Mouse (Mus musculus): ENCODE results near the gene Gm43738. TPM values are rescaled to one million over a fixed set of nuclear protein-coding genes. Genes with fewer than 3 reads are reported as not detected.

Gm43738 gene
- polyA plus RNA-seq, 1 experiment = not detected

DNA sequence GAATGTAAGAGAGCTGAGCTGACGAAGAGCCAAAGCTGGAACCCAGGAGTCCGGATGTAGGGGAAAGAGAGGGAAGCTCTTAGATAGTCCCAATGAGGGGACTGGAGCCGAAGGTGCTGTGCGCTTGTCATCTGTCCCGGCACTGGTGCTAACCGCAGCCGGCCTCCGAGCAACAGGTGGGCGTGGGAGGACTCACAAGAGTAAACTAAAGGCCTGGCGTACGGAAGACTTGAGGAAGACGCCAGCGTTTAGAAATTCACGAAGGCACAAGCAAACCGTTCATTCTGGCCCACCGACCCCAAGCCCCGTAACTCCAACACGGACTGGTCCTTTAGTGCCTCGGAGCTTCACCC, 536 bp upstream of the Gm43738 start:
- Histone ChIP-seq H3K4me3 (replicated peaks; ENCODE audit: control insufficient read depth, low read depth, low read length) (peak overlapping the region; percentile 73), H3K4me1 (ENCODE audit: control insufficient read depth, insufficient read depth, low read length) (peaks cover 1% of the 10 kb centered on the region; the same call in 1 of the 2 replicates), H3K27ac (ENCODE audit: control insufficient read depth, insufficient read depth, low read depth, low read length, poor library complexity) (no peak overlapping the region; the same call in 1 of the 2 replicates)
- no peak for TF ChIP-seq CTCF (IDR thresholded peaks at IDR 0.05; ENCODE audit: control insufficient read depth, insufficient read depth, low read length)
- no peak for TF ChIP-seq POLR2A (IDR thresholded peaks at IDR 0.05; ENCODE audit: borderline replicate concordance, control insufficient read depth, low read depth, low read length)
- WGBS = under 1% methylated on average over 19 of the region's 19 CpGs

GRCm38 (mm10) chr3:89094021-89094420, 6.9 kb downstream of the Gm43738 start:
- 83% methylated on average over 10 of the region's 10 CpGs for whole genome bisulfite sequencing
- H3K4me1 ChIP-seq (ENCODE audit: control insufficient read depth, insufficient read depth, low read length) = no peaks in the 10 kb centered on the region; the same call in 1 of the 2 replicates
- no peak overlapping the region for H3K27ac ChIP-seq (ENCODE audit: control insufficient read depth, insufficient read depth, low read depth, low read length, poor library complexity)
- no peak for TF ChIP-seq POLR2A (IDR thresholded peaks at IDR 0.05; ENCODE audit: borderline replicate concordance, control insufficient read depth, low read depth, low read length)
- H3K4me3 ChIP-seq (replicated peaks; ENCODE audit: control insufficient read depth, low read depth, low read length) = no peak overlapping the region

- WGBS = 14% methylated on average over 18 of the region's 18 CpGs
- H3K4me3 ChIP-seq (replicated peaks; ENCODE audit: control insufficient read depth, low read depth, low read length) = no peak within 1 kb of the TSS
- TF ChIP-seq POLR2A (IDR thresholded peaks at IDR 0.05; ENCODE audit: borderline replicate concordance, control insufficient read depth, low read depth, low read length) (no peak), CTCF (IDR thresholded peaks at IDR 0.05; ENCODE audit: control insufficient read depth, insufficient read depth, low read length) (no peak)
- no peak within 1 kb of the TSS; the same call in 1 of the 2 replicates for H3K27ac ChIP-seq (ENCODE audit: control insufficient read depth, insufficient read depth, low read depth, low read length, poor library complexity)
- no peaks in the 10 kb centered on the region; the same call in 1 of the 2 replicates for H3K4me1 ChIP-seq (ENCODE audit: control insufficient read depth, insufficient read depth, low read length)
Measured at GRCm38 (mm10) chr3:89093175-89093574, 7.7 kb downstream of the Gm43738 start, which contains the start of gene Rusc1. Rusc1 (minus strand) TSS chr3:89093311.

DNA sequence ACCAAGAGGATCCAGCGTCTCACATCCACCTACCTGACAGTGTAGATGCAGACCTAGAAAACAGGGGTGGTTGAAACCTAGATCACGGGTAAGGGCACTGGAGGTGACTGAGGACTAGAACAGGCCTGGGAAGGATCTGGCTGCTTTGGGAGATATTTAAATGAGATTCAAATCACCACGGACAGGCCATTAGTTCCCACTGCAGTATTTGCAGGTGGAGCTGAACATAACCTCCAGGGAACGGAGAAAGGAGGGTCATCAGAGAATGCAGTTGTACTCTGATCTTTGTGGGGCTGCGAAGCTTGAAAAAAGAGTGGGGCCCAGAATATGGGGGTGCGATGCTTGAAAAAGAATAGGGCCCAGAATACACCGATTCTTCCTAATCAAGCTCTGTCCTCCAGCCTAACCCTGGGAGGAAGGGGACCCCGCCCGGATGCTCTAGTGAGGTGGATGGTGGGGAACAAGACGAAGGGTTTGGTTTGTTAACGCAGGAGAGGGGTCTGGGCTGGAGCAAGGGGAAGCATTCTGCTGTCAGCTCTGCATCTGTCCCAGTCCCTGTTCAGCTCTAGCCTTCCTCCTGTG, 8.3 kb downstream of the Gm43738 start:
- Histone ChIP-seq H3K4me1 (ENCODE audit: control insufficient read depth, insufficient read depth, low read length) (no peaks in the 10 kb centered on the region; the same call in 1 of the 2 replicates), H3K27ac (ENCODE audit: control insufficient read depth, insufficient read depth, low read depth, low read length, poor library complexity) (no peak overlapping the region), H3K4me3 (replicated peaks; ENCODE audit: control insufficient read depth, low read depth, low read length) (no peak overlapping the region)
- WGBS = 33% methylated on average over 11 of the region's 11 CpGs
- no peak for TF ChIP-seq CTCF (IDR thresholded peaks at IDR 0.05; ENCODE audit: control insufficient read depth, insufficient read depth, low read length)
- TF ChIP-seq POLR2A (IDR thresholded peaks at IDR 0.05; ENCODE audit: borderline replicate concordance, control insufficient read depth, low read depth, low read length) = no peak

- H3K4me3 ChIP-seq (replicated peaks; ENCODE audit: control insufficient read depth, low read depth, low read length) = no peak overlapping the region
- no peaks in the 10 kb centered on the region; the same call in 1 of the 2 replicates for H3K4me1 ChIP-seq (ENCODE audit: control insufficient read depth, insufficient read depth, low read length)
- H3K27ac ChIP-seq (ENCODE audit: control insufficient read depth, insufficient read depth, low read depth, low read length, poor library complexity) = no peak overlapping the region
- WGBS = 26% methylated on average over 20 of the region's 20 CpGs
- TF ChIP-seq POLR2A (IDR thresholded peaks at IDR 0.05; ENCODE audit: borderline replicate concordance, control insufficient read depth, low read depth, low read length) (no peak), CTCF (IDR thresholded peaks at IDR 0.05; ENCODE audit: control insufficient read depth, insufficient read depth, low read length) (no peak)
Measured at GRCm38 (mm10) chr3:89091811-89092508, 8.9 kb downstream of the Gm43738 start.

DNA sequence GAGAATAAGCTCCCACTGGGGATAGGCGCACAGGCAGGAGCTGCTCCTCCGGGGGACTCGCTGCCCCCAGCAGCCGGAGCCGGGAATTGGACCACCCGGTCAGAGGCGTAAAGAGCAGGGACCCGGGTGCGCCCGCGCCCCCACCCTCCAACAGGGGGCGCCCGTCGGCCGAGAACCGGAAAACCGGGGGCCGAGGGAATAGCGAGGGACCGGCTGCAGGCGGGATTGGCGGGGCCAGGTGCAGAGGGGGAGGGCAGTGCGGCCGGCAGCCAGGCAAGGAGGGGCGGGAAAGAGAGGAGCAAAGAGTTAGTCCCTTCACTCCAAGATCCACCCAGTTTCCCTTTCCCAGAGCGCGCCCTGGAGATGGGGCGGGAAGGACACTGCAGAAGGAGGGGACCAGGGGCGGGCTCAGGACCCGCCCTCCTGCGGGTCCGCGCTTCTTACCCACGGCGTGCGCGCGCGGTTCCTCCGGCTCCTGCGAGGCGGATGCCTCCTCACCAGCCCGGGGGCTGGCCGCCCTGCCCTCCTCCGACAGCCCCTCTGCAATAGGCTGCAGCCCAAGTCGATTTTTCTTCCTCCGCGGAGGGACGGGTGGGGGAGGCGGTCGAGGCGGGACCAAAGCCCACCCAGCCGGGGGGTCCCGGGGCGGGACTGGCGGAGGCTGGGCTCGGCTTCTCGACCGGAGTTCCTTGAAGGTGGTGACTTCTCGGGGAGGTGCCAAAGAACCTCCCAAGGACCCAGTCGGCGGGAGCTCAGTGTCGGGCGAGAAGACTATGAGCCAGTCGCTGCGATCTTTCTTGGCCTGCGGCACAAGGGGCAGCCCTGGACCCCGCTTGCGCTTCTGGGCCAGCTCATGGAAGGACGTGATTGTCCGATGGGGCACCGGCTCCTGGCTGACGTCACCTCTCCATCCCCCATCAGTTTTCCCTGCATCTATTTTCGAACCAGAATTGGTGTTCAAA, 9.9 kb downstream of the Gm43738 start:
- TF ChIP-seq POLR2A (IDR thresholded peaks at IDR 0.05; ENCODE audit: borderline replicate concordance, control insufficient read depth, low read depth, low read length) (no peak), CTCF (IDR thresholded peaks at IDR 0.05; ENCODE audit: control insufficient read depth, insufficient read depth, low read length) (peak; percentile 52; the same call in 1 of the 2 replicates)
- Histone ChIP-seq H3K4me1 (ENCODE audit: control insufficient read depth, insufficient read depth, low read length) (no peaks in the 10 kb centered on the region; the same call in 1 of the 2 replicates), H3K27ac (ENCODE audit: control insufficient read depth, insufficient read depth, low read depth, low read length, poor library complexity) (no peak overlapping the region), H3K4me3 (replicated peaks; ENCODE audit: control insufficient read depth, low read depth, low read length) (peak overlapping the region; percentile 67)
- WGBS = under 1% methylated on average over 73 of the region's 74 CpGs

DNA sequence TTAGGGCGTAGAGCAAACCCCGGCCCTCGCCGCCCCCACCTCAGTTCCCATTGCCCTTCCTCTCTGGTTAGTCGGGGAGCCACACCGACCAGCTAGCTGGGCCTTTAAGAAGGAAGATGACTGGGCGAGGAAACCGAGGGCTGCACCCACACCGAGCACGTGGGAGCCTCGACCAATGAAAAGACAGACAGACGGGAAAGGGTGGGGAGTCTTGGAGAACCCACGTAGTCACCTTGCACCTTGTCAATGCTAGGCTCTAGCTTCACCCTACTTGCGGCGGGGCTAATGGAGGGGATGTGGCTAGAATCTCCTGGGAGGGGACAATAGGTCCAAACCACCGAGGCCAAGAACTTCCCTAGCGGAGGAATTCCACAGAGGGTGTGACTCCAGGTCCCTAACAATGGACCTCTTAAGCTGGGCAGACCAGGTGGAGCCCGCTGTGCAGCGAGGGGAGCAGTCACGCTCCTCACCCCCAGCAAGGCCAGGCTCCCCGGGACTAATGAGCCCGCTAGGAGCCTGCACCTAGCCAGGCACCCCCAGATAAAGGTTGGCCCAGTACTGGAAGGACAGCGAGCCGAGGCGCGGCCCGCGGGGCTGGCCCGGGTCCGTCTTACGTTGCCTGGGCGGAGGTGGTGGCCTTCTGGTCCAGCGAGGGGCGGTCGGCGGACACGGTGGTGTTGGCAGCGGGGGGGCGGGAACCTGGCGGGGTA, 10.9 kb downstream of the Gm43738 start:
- TF ChIP-seq POLR2A (IDR thresholded peaks at IDR 0.05; ENCODE audit: borderline replicate concordance, control insufficient read depth, low read depth, low read length) = peak; percentile 68
- TF ChIP-seq CTCF (IDR thresholded peaks at IDR 0.05; ENCODE audit: control insufficient read depth, insufficient read depth, low read length) = no peak
- Histone ChIP-seq H3K4me1 (ENCODE audit: control insufficient read depth, insufficient read depth, low read length) (no peaks in the 10 kb centered on the region; the same call in 1 of the 2 replicates), H3K4me3 (replicated peaks; ENCODE audit: control insufficient read depth, low read depth, low read length) (peak overlapping the region; percentile 67), H3K27ac (ENCODE audit: control insufficient read depth, insufficient read depth, low read depth, low read length, poor library complexity) (peak overlapping the region; percentile 26; the same call in 1 of the 2 replicates)
- under 1% methylated on average over 40 of the region's 40 CpGs for WGBS
